Mouse (Mus musculus) lung, embryonic 16.5 days (tissue): ENCODE results near the gene Fyttd1. TPM values are rescaled to one million over a fixed set of nuclear protein-coding genes. Genes with fewer than 3 reads are reported as not detected.

Experiments used
- ATAC-seq: fragments of 200-750 bp; cut with Nextera tagmentation; 2 replicates; pipeline ENCODE4 v1.8.0; 2017; ENCODE audit warnings: low read depth, mild to moderate bottlenecking, moderate library complexity
- H3K27ac ChIP-seq: fragments of 300-500 bp; sonication (generic); 2 replicates; pipeline ENCODE4 v1.5.1; 2014; ENCODE audit warnings: mild to moderate bottlenecking, control low read depth, low read length
- H3K27me3 ChIP-seq: fragments of 300-500 bp; sonication (generic); 2 replicates; pipeline ENCODE4 v1.6.1; 2014; ENCODE audit warnings: low read depth, low read length, mixed read lengths; ENCODE audit not compliant: control insufficient read depth, insufficient read depth
- H3K36me3 ChIP-seq: fragments of 300-500 bp; sonication (generic); 2 replicates; pipeline ENCODE4 v1.6.1; 2014; ENCODE audit warnings: low read length; ENCODE audit not compliant: control insufficient read depth, insufficient read depth
- H3K4me1 ChIP-seq: fragments of 300-500 bp; sonication (generic); replicated peaks from 2 replicates; pipeline ENCODE4 v1.6.1; 2014; ENCODE audit warnings: low read length, mixed read lengths; ENCODE audit not compliant: control insufficient read depth, insufficient read depth
- H3K4me2 ChIP-seq: fragments of 300-500 bp; sonication (generic); 2 replicates; pipeline ENCODE4 v1.6.1; 2014; ENCODE audit warnings: low read depth, low read length, control low read depth
- H3K4me3 ChIP-seq: fragments of 300-500 bp; sonication (generic); 2 replicates; pipeline ENCODE4 v1.5.1; 2014; ENCODE audit warnings: mild to moderate bottlenecking, low read length, control low read depth
- H3K9ac ChIP-seq: fragments of 300-500 bp; sonication (generic); 2 replicates; pipeline ENCODE4 v1.6.1; 2014; ENCODE audit warnings: low read length, control low read depth
- H3K9me3 ChIP-seq: fragments of 300-500 bp; sonication (generic); 2 replicates; pipeline ENCODE4 v1.6.1; 2016; ENCODE audit warnings: low read length; ENCODE audit not compliant: control insufficient read depth
- WGBS: fragments of 180-500 bp; shearing (Covaris S2); extraction: QIAGEN DNeasy Blood & Tissue Kit; methylation state at CpG from one replicate; pipeline ENCODE4 v1.1.7; 2014; 5-methylcytosine and 5-hydroxymethylcytosine counted together
- polyA plus RNA-seq: library from polyadenylated mRNA; unstranded; fragments of >200 nt; fragmentation: Nextera tagmentation; extraction: Ambion mirVana; gene quantifications from 2 replicates; pipeline ENCODE4 v1.2.1, GENCODE M21; 2015

The Fyttd1 gene
- 96.8 and 100 TPM in 2 replicates for polyA plus RNA-seq

DNA sequence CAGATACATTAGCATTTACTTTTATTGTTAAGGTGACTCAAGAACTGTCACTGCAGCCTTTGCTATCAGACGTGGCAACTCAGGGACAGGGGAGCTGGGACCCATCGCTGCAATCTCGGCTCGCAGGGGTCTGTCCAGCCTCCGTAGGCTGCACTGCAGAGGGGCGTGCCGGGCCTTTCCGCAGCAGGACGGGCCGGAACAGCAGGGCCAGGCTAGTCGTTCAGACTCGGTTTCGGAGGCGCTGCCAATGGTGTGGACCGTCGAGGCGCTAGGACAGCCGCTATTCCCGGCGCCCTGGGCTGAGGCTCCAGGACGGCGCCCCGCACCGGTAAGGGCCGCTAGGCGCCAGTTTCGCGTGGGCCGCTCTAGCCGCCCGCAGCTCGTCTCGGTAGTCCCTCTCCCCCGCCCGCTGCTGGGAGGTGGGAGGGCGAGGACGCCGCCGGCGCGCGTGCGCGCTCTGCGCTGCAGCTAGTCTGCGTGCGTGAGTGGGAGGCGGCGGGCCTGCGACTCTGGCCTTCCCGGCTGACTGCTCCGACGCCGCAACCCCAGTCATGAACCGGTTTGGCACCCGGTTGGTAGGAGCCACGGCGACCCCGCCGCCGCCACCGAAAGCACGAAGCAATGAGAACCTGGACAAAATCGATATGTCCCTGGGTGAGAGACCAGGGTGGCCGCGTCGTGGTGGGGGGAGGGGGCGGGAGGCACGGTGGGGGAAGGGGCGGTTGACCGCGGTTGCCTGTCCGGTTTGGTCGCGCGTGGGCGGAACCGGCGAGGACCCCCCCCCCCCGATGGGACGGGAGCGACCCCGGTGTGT is at the start of gene Fyttd1, which contains the start of gene Rubcn:
Gene Fyttd1, plus strand, starts transcription at position 158 of the 814 bp plus-strand sequence.
Gene Rubcn, minus strand, starts transcription at position 424 of the 814 bp plus-strand sequence.
- H3K36me3 ChIP-seq, result no peaks in the 10 kb centered on the region
- no peaks in the 10 kb centered on the region for H3K27me3 ChIP-seq
- H3K4me3 ChIP-seq, result peak within 1 kb of the TSS; percentile 91
- peak within 1 kb of the TSS; percentile 88 for H3K4me2 ChIP-seq
- peaks cover 9% of the 10 kb centered on the region for H3K4me1 ChIP-seq
- WGBS, result under 1% methylated on average over 69 of the region's 83 CpGs
- no peaks in the 10 kb centered on the region for H3K9me3 ChIP-seq
- H3K9ac ChIP-seq, result peak within 1 kb of the TSS; percentile 86
- ATAC-seq, result peak; percentile 98
- H3K27ac ChIP-seq, result peak within 1 kb of the TSS; percentile 86

DNA sequence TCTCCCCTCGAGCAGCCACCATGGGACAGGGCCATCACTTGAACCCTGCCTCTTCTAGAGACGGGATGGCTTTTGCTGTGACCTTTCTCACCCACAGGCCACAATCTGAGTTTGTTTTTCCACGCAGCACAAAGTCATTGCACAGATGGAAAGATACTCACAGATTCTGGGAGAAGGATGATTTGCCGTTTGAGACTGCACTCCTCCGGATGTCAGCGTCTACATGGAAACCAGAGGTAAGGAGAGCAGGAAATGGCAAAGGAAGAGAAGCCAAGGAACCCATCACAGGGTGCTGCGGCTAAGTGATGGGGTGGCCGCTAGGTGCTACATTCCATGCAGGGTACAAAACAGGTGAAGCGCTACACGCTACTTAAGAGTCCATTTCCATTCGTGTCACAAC is 48.2 kb upstream of the Fyttd1 start:
- WGBS, result 81% methylated on average over 11 of the region's 11 CpGs
- no peak overlapping the region for H3K9ac ChIP-seq
- no peaks in the 10 kb centered on the region for H3K4me1 ChIP-seq
- H3K27me3 ChIP-seq, result no peaks in the 10 kb centered on the region
- H3K4me3 ChIP-seq, result no peak overlapping the region
- peaks cover 19% of the 10 kb centered on the region for H3K36me3 ChIP-seq
- no peaks in the 10 kb centered on the region for H3K9me3 ChIP-seq
- ATAC-seq, result no peak
- H3K27ac ChIP-seq, result no peak overlapping the region
- H3K4me2 ChIP-seq, result no peak overlapping the region

DNA sequence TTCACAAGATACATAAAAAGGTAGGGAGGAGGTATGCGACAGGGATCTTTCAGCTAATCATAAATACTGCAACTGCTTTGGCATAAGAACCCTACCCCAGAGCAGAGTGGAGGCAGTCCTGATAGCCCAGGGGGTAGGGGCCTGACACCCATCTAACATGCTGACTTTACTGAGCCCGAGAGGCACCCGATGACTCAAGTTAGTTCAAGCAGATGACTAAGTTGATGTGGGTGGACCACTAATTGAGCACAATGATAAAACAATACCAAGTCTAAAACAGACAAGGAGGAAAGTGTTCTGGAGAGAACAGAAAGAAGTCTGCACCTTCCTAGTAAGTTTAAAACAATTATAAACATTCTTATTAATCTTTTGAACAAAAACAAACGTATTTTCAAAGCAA is 45.8 kb upstream of the Fyttd1 start:
- H3K4me1 ChIP-seq, result no peaks in the 10 kb centered on the region
- no peaks in the 10 kb centered on the region for H3K27me3 ChIP-seq
- H3K4me2 ChIP-seq, result no peak overlapping the region
- no peak overlapping the region for H3K27ac ChIP-seq
- peaks cover 12% of the 10 kb centered on the region for H3K36me3 ChIP-seq
- H3K9ac ChIP-seq, result no peak overlapping the region
- no peaks in the 10 kb centered on the region for H3K9me3 ChIP-seq
- no peak for ATAC-seq
- no peak overlapping the region for H3K4me3 ChIP-seq
- 82% methylated on average over 4 of the region's 4 CpGs for WGBS

DNA sequence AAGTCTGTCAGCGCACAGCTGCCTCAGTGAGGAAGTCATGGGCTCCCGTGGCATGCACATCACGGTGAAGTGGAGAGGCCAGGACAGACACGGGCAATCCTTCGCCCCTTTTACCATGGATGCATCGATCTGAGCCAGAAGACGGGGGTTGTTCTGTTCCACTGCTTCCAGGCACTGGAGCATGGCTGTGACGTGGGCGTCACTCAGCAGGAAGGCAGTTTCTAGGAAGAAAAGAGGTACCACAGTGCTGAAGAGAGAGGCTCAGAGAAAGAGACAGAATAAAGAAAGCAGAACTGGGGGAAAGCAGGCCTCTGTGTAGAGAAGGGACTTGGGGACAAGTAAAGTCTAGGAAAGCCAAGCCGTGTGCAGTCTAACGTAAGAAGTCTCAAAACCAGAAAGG is 30.2 kb upstream of the Fyttd1 start:
- Histone ChIP-seq H3K36me3 (peaks cover 29% of the 10 kb centered on the region), H3K27me3 (no peaks in the 10 kb centered on the region), H3K4me1 (no peaks in the 10 kb centered on the region), H3K4me2 (no peak overlapping the region), H3K27ac (no peak overlapping the region), H3K9me3 (no peaks in the 10 kb centered on the region), H3K9ac (no peak overlapping the region), H3K4me3 (no peak overlapping the region)
- 95% methylated on average over 11 of the region's 11 CpGs for WGBS
- no peak for ATAC-seq

DNA sequence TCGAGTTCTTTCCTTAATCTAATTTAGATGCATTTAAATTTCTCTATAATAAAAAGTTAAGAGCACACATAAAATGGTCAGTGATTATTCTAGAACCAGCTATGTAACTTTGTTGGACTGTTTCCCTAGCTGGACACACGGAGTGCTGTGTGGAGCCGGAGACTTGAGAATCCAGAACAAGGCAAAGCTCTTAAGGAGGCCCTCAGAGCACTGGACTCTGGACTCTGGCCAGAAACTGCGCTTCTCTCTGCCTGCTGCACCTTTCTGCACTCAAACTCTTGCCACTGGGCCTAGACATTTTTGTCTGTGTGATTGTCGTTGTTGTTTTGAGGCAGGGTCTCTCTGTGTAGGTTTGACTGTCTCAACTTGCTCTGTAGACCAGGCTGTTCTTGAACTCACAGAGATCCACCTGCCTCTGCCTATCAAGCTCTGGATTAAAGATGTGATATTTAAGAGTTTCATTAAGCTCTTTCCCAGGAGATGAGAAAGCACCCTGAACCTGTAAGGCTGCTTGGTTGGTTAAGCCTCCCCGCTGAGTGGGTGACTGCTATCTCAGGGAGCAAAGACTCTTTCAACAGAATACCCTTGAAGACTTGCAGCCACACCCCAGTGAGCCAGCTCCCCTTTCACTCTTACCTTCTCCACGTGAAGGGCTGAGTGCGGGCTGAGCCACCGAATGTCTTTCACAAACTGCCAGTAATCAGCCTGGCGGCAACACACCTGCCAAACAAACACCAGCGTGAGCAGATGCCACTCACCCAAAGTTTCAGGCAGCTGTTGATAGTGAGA is 28.1 kb upstream of the Fyttd1 start:
- no peak overlapping the region for H3K27ac ChIP-seq
- ATAC-seq, result no peak
- H3K27me3 ChIP-seq, result no peaks in the 10 kb centered on the region
- no peak overlapping the region for H3K4me3 ChIP-seq
- H3K9ac ChIP-seq, result no peak overlapping the region
- no peaks in the 10 kb centered on the region for H3K9me3 ChIP-seq
- H3K4me1 ChIP-seq, result peaks cover under 1% of the 10 kb centered on the region; the same call in 1 of the 2 replicates
- H3K36me3 ChIP-seq, result peaks cover 19% of the 10 kb centered on the region
- H3K4me2 ChIP-seq, result no peak overlapping the region
- WGBS, result 80% methylated on average over 11 of the region's 11 CpGs

DNA sequence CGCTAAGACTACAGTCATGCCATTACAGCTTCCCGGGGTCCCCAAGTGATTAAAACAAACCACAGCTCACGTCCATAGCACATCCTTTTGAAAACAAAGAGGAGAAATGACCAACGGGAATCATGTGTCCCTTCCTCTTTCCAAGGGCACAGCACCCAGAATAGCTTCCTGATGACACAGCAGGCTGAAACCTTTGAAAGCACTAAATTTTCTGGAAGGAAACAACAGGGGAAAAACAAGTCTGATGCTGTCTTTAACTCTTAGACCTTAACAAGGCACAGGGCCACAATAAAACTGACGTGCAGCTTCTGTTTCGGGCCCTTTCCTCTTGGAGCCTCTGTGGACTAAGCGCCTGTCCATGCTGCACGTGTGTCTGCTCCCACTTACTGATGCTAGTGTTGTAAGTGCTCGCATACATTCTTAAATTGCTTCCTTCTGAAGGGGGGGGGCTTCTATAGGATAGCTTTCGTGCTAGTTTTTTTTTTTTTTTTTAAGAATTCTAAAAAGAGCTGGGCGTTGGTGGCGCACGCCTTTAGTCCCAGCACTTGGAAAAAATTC is 23.7 kb upstream of the Fyttd1 start:
- H3K4me1 ChIP-seq, result peaks cover 6% of the 10 kb centered on the region; the same call in 1 of the 2 replicates
- ATAC-seq, result 0 out of 2 replicates have a peak, but pooled peaks have one; percentile 20
- H3K9me3 ChIP-seq, result no peaks in the 10 kb centered on the region
- peak overlapping the region; percentile 66 for H3K27ac ChIP-seq
- 63% methylated on average over 13 of the region's 13 CpGs for WGBS
- no peaks in the 10 kb centered on the region for H3K27me3 ChIP-seq
- no peak overlapping the region for H3K4me2 ChIP-seq
- no peak overlapping the region for H3K9ac ChIP-seq
- no peak overlapping the region for H3K4me3 ChIP-seq
- H3K36me3 ChIP-seq, result peaks cover 7% of the 10 kb centered on the region; the same call in 1 of the 2 replicates

DNA sequence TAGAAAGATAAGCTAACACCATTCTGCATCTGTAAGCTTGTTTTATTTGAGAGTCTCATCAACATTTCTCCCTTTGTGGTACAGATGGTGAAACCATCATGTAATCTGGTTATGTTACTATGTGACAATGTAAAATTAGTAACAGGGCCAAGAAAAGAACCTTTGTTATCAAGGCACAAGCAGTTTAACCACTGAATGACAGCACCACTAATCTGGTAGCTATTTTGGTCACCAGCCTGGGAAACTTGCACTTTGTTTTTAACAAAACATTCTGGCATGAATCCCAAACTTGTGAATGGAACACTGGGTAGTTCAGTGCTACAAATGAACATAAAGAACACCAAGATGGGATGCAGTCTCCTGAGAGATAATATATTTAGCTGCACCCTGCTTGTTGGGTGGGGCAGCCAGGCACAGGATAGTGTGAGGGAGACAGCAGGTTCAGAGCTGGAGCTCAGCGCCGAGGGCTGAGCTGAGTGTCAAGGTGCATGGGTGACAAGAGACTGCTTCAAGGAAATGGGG is 23.2 kb upstream of the Fyttd1 start:
- H3K27me3 ChIP-seq, result no peaks in the 10 kb centered on the region
- H3K9ac ChIP-seq, result no peak overlapping the region
- H3K36me3 ChIP-seq, result peaks cover 7% of the 10 kb centered on the region; the same call in 1 of the 2 replicates
- H3K4me2 ChIP-seq, result no peak overlapping the region
- H3K4me1 ChIP-seq, result peaks cover 7% of the 10 kb centered on the region; the same call in 1 of the 2 replicates
- H3K4me3 ChIP-seq, result no peak overlapping the region
- WGBS, result 67% methylated on average over 2 of the region's 2 CpGs
- no peaks in the 10 kb centered on the region for H3K9me3 ChIP-seq
- peak overlapping the region; percentile 66 for H3K27ac ChIP-seq
- peak; percentile 20; the same call in 1 of the 2 replicates for ATAC-seq

DNA sequence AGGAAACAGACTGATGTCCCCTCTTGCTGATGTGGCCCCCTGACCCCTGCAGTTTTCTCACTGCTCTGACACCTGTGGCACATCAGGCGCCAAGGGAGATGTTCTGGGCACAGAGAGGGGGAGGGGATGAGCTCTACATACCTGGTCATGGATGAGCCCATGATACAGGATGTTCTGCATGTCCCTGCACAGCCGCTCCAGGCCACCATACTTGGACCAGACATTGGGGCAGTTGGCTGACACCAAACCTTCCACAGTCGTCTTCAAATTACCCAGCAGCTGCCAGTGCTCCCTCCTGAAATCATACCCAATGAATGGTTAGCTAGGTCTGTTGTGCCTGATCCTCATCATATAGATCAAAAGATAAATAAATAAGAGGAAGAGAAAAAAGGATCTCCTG is 20.5 kb upstream of the Fyttd1 start:
- H3K9me3 ChIP-seq, result no peaks in the 10 kb centered on the region
- no peak overlapping the region for H3K4me3 ChIP-seq
- H3K4me2 ChIP-seq, result no peak overlapping the region
- no peak for ATAC-seq
- no peak overlapping the region for H3K27ac ChIP-seq
- peaks cover 7% of the 10 kb centered on the region; the same call in 1 of the 2 replicates for H3K4me1 ChIP-seq
- 74% methylated on average over 3 of the region's 3 CpGs for WGBS
- 0 out of 2 replicates have a peak, but pooled peaks cover 3% of the 10 kb centered on the region for H3K36me3 ChIP-seq
- H3K9ac ChIP-seq, result no peak overlapping the region
- no peaks in the 10 kb centered on the region for H3K27me3 ChIP-seq
